Mouse (Mus musculus): ENCODE data around the gene Pax5.

- TF ChIP-seq CTCF (IDR thresholded peaks at IDR 0.05; ENCODE audit: low read depth) (no peak), EP300 (optimal IDR thresholded peaks at IDR 0.05) (no peak)
Measured at GRCm38 (mm10) chr4:44532731-44533130, 177.6 kb downstream of the Pax5 start.
